Mouse (Mus musculus): ENCODE results near the gene Magoh.

Magoh gene

GRCm38 (mm10) chr4:107889731-107890432, 10.3 kb downstream of the Magoh start, which contains the start of gene 0610037L13Rik:
Gene 0610037L13Rik, plus strand, starts transcription at chr4:107889813.
- peak; percentile 97 for DNase-seq (ENCODE audit: low spot score in 2 of 2)

GRCm38 (mm10) chr4:107892663-107893062, 13.1 kb downstream of the Magoh start:
- DNase-seq (ENCODE audit: low spot score in 2 of 2): no peak

- DNase-seq (ENCODE audit: low spot score in 2 of 2): no peak
Measured at GRCm38 (mm10) chr4:107899211-107899927, 19.8 kb downstream of the Magoh start.

GRCm38 (mm10) chr4:107900206-107900605, 20.7 kb downstream of the Magoh start:
- no peak for DNase-seq (ENCODE audit: low spot score in 2 of 2)

- DNase-seq (ENCODE audit: low spot score in 2 of 2): no peak
Measured at GRCm38 (mm10) chr4:107904252-107904651, 24.7 kb downstream of the Magoh start.

- no peak for DNase-seq (ENCODE audit: low spot score in 2 of 2)
Measured at GRCm38 (mm10) chr4:107906561-107906960, 27.0 kb downstream of the Magoh start.

GRCm38 (mm10) chr4:107910020-107910419, 30.5 kb downstream of the Magoh start:
- DNase-seq (ENCODE audit: low spot score in 2 of 2): no peak

- DNase-seq (ENCODE audit: low spot score in 2 of 2): no peak
Measured at GRCm38 (mm10) chr4:107920336-107920735, 40.8 kb downstream of the Magoh start.

GRCm38 (mm10) chr4:107921152-107921695, 41.7 kb downstream of the Magoh start:
- no peak for DNase-seq (ENCODE audit: low spot score in 2 of 2)

- DNase-seq (ENCODE audit: low spot score in 2 of 2): no peak
Measured at GRCm38 (mm10) chr4:107921952-107922351, 42.4 kb downstream of the Magoh start.

GRCm38 (mm10) chr4:107923145-107923802, 43.7 kb downstream of the Magoh start, which contains the start of gene Cpt2:
Gene Cpt2, minus strand, starts transcription at chr4:107923610.
- peak; percentile 66 to 74 for DNase-seq (ENCODE audit: low spot score in 2 of 2)

GRCm38 (mm10) chr4:107923803-107924194, 44.2 kb downstream of the Magoh start:
- no peak for DNase-seq (ENCODE audit: low spot score in 2 of 2)

GRCm38 (mm10) chr4:107928269-107928668, 48.7 kb downstream of the Magoh start:
- no peak for DNase-seq (ENCODE audit: low spot score in 2 of 2)

- no peak for DNase-seq (ENCODE audit: low spot score in 2 of 2)
Measured at GRCm38 (mm10) chr4:107928726-107929125, 49.2 kb downstream of the Magoh start.

GRCm38 (mm10) chr4:107931453-107931852, 51.9 kb downstream of the Magoh start:
- DNase-seq (ENCODE audit: low spot score in 2 of 2): no peak

GRCm38 (mm10) chr4:107933239-107933638, 53.7 kb downstream of the Magoh start:
- DNase-seq (ENCODE audit: low spot score in 2 of 2): no peak

- no peak for DNase-seq (ENCODE audit: low spot score in 2 of 2)
Measured at GRCm38 (mm10) chr4:107935254-107935653, 55.7 kb downstream of the Magoh start.
